Mouse (Mus musculus): ENCODE data around the gene Acsf2.
"Not testable (repeated sequence)": the region's sequence is repeated elsewhere in the genome, so short reads cannot be mapped to it uniquely, and the experiment has no call there.

Gene Acsf2

GRCm38 (mm10) chr11:94601321-94602281 is at the start of gene Acsf2:
Gene Acsf2, minus strand, starts transcription at chr11:94601871.
- peak; percentile 13 to 21 for DNase-seq

- not testable (repeated sequence) for DNase-seq
Measured at GRCm38 (mm10) chr11:94651241-94651640, 49.6 kb upstream of the Acsf2 start.

- DNase-seq: no peak
Measured at GRCm38 (mm10) chr11:94646457-94646856, 44.8 kb upstream of the Acsf2 start.

- DNase-seq: no peak
Measured at GRCm38 (mm10) chr11:94644461-94645219, 43.0 kb upstream of the Acsf2 start.

- DNase-seq: no peak
Measured at GRCm38 (mm10) chr11:94634431-94634830, 32.8 kb upstream of the Acsf2 start.

- DNase-seq: no peak
Measured at GRCm38 (mm10) chr11:94632988-94633387, 31.3 kb upstream of the Acsf2 start.

- no peak for DNase-seq
Measured at GRCm38 (mm10) chr11:94631969-94632368, 30.3 kb upstream of the Acsf2 start.

GRCm38 (mm10) chr11:94630199-94631011 is 28.7 kb upstream of the Acsf2 start:
- DNase-seq: peak; percentile 10 to 32

- DNase-seq: no peak
Measured at GRCm38 (mm10) chr11:94629884-94630198, 28.2 kb upstream of the Acsf2 start.

- peak; percentile 92 to 96 for DNase-seq
Measured at GRCm38 (mm10) chr11:94629199-94629883, 27.7 kb upstream of the Acsf2 start, which contains the start of gene Lrrc59. Gene Lrrc59, plus strand, starts transcription at chr11:94629767.

- DNase-seq: no peak
Measured at GRCm38 (mm10) chr11:94622162-94622561, 20.5 kb upstream of the Acsf2 start.

GRCm38 (mm10) chr11:94621458-94621852 is 19.8 kb upstream of the Acsf2 start:
- DNase-seq: no peak

GRCm38 (mm10) chr11:94620766-94621457 is 19.2 kb upstream of the Acsf2 start:
- DNase-seq: no peak

GRCm38 (mm10) chr11:94617646-94618045 is 16.0 kb upstream of the Acsf2 start:
- no peak for DNase-seq

- no peak for DNase-seq
Measured at GRCm38 (mm10) chr11:94615494-94615893, 13.8 kb upstream of the Acsf2 start.

GRCm38 (mm10) chr11:94614603-94615002 is 12.9 kb upstream of the Acsf2 start:
- no peak for DNase-seq

GRCm38 (mm10) chr11:94610744-94611740 is 9.4 kb upstream of the Acsf2 start:
- no peak for DNase-seq

GRCm38 (mm10) chr11:94602356-94602955 is 785 bp upstream of the Acsf2 start:
- DNase-seq: no peak

- DNase-seq: no peak
Measured at GRCm38 (mm10) chr11:94600447-94600846, 1.2 kb downstream of the Acsf2 start.
